Mouse (Mus musculus): ENCODE data around the gene Gm4027.
"Not testable (repeated sequence)": the region's sequence is repeated elsewhere in the genome, so short reads cannot be mapped to it uniquely, and the experiment has no call there.

Gm4027 gene

DNA sequence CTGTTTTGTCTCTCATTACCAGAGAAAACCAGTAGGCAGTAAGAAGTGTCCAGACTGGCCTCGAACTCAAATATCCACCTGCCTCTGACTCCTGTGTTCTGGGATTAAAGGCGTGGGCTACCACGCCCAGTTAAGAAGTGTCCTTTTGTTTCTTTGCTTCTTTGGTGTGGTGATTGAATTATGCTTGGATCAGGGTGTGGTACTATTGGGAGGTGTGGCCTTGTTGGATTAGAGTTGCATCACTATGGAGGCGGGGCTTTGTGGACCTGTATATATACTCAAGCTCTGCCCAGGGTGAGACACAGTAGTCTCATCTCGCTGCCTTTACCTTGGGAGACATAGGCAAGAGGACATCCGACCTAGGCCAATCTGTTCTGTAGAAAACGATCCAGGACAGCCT is at the start of gene Gm4027:
Gm4027 (plus strand) TSS at position 301 of the 400 bp plus-strand sequence.
- DNase-seq (ENCODE audit: low spot score), result not testable (repeated sequence)

- peak; percentile 2 for DNase-seq (ENCODE audit: low spot score)
These were observed 17.3 kb upstream of the Gm4027 start for GRCm38 (mm10) chr12:87601388-87601787.

DNA sequence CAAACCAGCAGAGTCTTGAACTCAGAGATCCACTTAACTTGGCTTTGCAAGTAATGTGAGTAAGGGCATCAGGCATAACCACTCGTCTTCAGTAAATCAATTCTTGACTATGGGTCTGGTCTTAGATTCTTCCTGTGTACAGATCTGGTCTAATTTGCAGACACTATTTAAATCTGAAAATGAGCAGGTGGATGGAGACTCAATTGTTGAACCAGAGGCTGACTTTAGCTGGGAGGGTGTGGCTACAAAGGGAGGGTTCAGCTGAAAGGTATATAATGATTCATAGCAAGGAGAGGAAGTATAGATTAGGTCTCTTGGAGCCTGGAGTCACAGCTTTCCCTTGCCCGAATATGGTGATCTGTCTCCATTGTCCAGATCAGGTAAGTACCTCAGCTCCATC is 16.3 kb upstream of the Gm4027 start, which contains the start of gene Oog1:
Oog1 (plus strand) TSS at position 301 of the 400 bp plus-strand sequence.
- DNase-seq (ENCODE audit: low spot score), result not testable (repeated sequence)

GRCm38 (mm10) chr12:87644520-87644919 is 25.9 kb downstream of the Gm4027 start, which contains the start of gene Gm16381:
Gene Gm16381 (minus strand): TSS chr12:87644620.
- DNase-seq (ENCODE audit: low spot score), result not testable (repeated sequence)

DNA sequence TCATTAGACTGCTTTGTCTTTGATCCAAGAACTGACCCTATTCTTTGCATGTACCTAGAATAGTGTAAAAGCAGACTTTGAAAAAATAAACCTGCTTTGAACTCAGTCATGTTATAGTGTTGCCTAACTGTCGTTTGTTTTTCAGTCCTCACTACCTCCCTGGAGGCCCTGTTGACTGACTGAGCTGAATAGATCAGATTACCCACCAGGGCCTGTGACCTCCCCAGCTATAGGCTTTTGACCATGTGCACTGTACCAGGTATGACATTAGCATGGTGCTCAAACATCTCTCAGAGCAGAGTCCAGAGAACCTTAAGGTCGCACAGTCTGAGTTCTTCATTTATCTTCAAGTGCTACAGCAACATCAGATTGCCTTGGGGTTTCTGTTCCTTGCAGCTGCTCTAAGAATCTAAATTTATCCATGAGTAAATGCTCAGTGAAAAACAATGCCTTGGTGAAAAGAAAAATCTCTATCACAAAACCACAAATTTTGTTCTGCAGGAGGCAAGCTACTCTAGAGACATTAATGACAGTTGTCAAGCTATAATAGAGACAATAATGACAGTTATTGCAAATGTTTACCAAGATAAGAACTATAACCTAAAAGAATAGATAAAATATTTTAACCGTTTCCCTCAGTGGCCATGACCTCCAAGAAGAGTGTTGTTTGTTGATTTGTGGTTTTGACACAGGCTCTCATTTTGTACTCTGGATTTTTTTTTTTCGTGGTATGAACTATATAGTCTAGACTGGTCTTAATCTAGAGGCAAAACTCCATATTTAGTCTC is 34.4 kb downstream of the Gm4027 start:
- DNase-seq (ENCODE audit: low spot score), result not testable (repeated sequence)

Data from embryo, embryonic 10.5 days (tissue).